Comparison of ENCODE assay signal across 12 mouse cellular contexts in genomic region chr10:42601556-42601955, GRCm38 (mm10). TPM values are rescaled to one million over a fixed set of nuclear protein-coding genes. Genes with fewer than 3 reads are reported as not detected.
DNase-seq lines count a peak whose midpoint lies in the region; ATAC-seq and TF ChIP-seq lines count a peak whose summit lies in the region.
"Had no signal": no experiment of that assay in that cellular context is flagged by ENCODE, and none has a peak within 500 bp of the region (broad histone marks: within the 10 kb centered on the region; RNA-seq: fewer than 3 reads in every experiment).

No protein-coding gene starts in this region.

- H3K9ac ChIP-seq in intestine, postnatal 0 days (ENCODE audit: low read depth, low read length), result no peak overlapping the region
- H3K9ac ChIP-seq in intestine, embryonic 16.5 days (ENCODE audit: low read depth, low read length), result no peak overlapping the region
- H3K9ac ChIP-seq in ES-Bruce4 (ENCODE audit: low read depth, poor library complexity, severe bottlenecking), result no peak overlapping the region
- H3K9ac ChIP-seq: liver, embryonic 15.5 days; neural tube, embryonic 12.5 days had no signal

- TF ChIP-seq EP300 in ES-Bruce4 (IDR thresholded peaks at IDR 0.05; ENCODE audit: insufficient read depth, low read depth, low read length), result no peak

- H3K4me1 ChIP-seq in intestine, postnatal 0 days (replicated peaks; ENCODE audit: control insufficient read depth, insufficient read depth, low read length), result no peaks in the 10 kb centered on the region
- H3K4me1 ChIP-seq in intestine, embryonic 16.5 days (ENCODE audit: control insufficient read depth, insufficient read depth, low read length), result no peaks in the 10 kb centered on the region
- H3K4me1 ChIP-seq in ES-Bruce4 (ENCODE audit: control insufficient read depth, insufficient read depth, low read length), result no peaks in the 10 kb centered on the region
- H3K4me1 ChIP-seq: liver, embryonic 15.5 days; neural tube, embryonic 12.5 days had no signal

- DNase-seq in 416B (ENCODE audit: low read depth), result peak; percentile 11
- DNase-seq in urinary bladder, postnatal 25 days (ENCODE audit: low spot score), result no peak
- no peak for DNase-seq in ovary, postnatal 14 days (ENCODE audit: low spot score)
- no peak for DNase-seq in heart, adult 11 months
- DNase-seq: heart, adult 18-20 months had no signal

- no peak overlapping the region for H3K27ac ChIP-seq in intestine, postnatal 0 days (ENCODE audit: low read depth, low read length)
- H3K27ac ChIP-seq in intestine, embryonic 16.5 days (ENCODE audit: low read length), result no peak overlapping the region
- H3K27ac ChIP-seq in ES-Bruce4 (ENCODE audit: insufficient read depth, low read length), result no peak overlapping the region
- H3K27ac ChIP-seq: liver, embryonic 15.5 days; neural tube, embryonic 12.5 days had no signal

- no peak overlapping the region for H3K4me2 ChIP-seq in intestine, postnatal 0 days (replicated peaks; ENCODE audit: low read depth)
- no peak overlapping the region for H3K4me2 ChIP-seq in intestine, embryonic 16.5 days (ENCODE audit: low read depth, low read length)
- H3K4me2 ChIP-seq: liver, embryonic 15.5 days; neural tube, embryonic 12.5 days had no signal

- no peak for TF ChIP-seq POLR2A in ES-Bruce4 (IDR thresholded peaks at IDR 0.05; ENCODE audit: insufficient read depth, low read length)

- H3K36me3 ChIP-seq in intestine, postnatal 0 days (ENCODE audit: control insufficient read depth, insufficient read depth), result no peaks in the 10 kb centered on the region
- H3K36me3 ChIP-seq in intestine, embryonic 16.5 days (ENCODE audit: control insufficient read depth, insufficient read depth, low read length), result no peaks in the 10 kb centered on the region
- H3K36me3 ChIP-seq in ES-Bruce4 (ENCODE audit: control insufficient read depth, insufficient read depth, low read length, poor library complexity, severe bottlenecking), result no peaks in the 10 kb centered on the region
- H3K36me3 ChIP-seq: liver, embryonic 15.5 days; neural tube, embryonic 12.5 days had no signal

- TF ChIP-seq CTCF in intestine, postnatal 0 days (IDR thresholded peaks at IDR 0.05; ENCODE audit: low read depth), result peak; percentile 65
- TF ChIP-seq CTCF in ES-Bruce4 (IDR thresholded peaks at IDR 0.05; ENCODE audit: low read depth, low read length), result peak; percentile 95

- 22% methylated on average over 10 of the region's 10 CpGs for WGBS in intestine, postnatal 0 days
- WGBS in intestine, embryonic 16.5 days, result 18% methylated on average over 10 of the region's 10 CpGs

- ATAC-seq in intestine, postnatal 0 days, result no peak
- no peak for ATAC-seq in intestine, embryonic 16.5 days
- peak; percentile 57 for ATAC-seq in erythroid progenitor cell, adult 5-6 weeks (replicated peaks; ENCODE audit: low FRiP score, poor library complexity, severe bottlenecking)

- H3K9me3 ChIP-seq in intestine, postnatal 0 days (ENCODE audit: control insufficient read depth), result peaks cover 8% of the 10 kb centered on the region; the same call in 1 of the 2 replicates
- H3K9me3 ChIP-seq in intestine, embryonic 16.5 days (ENCODE audit: control insufficient read depth, low read length), result peaks cover 5% of the 10 kb centered on the region; the same call in 1 of the 2 replicates
- peaks cover 7% of the 10 kb centered on the region for H3K9me3 ChIP-seq in ES-Bruce4 (replicated peaks; ENCODE audit: control insufficient read depth, insufficient read depth, low read length, poor library complexity, severe bottlenecking)

- no peak overlapping the region for H3K4me3 ChIP-seq in intestine, postnatal 0 days (ENCODE audit: low read depth, low read length)
- no peak overlapping the region for H3K4me3 ChIP-seq in intestine, embryonic 16.5 days (ENCODE audit: low read length)
- H3K4me3 ChIP-seq in ES-Bruce4 (ENCODE audit: low read depth, low read length), result no peak overlapping the region
- H3K4me3 ChIP-seq: liver, embryonic 15.5 days; neural tube, embryonic 12.5 days had no signal

- peaks cover 11% of the 10 kb centered on the region; the same call in 1 of the 2 replicates for H3K27me3 ChIP-seq in intestine, postnatal 0 days (replicated peaks; ENCODE audit: control insufficient read depth, insufficient read depth, low read length)
- peaks cover 9% of the 10 kb centered on the region; the same call in 1 of the 2 replicates for H3K27me3 ChIP-seq in intestine, embryonic 16.5 days (replicated peaks; ENCODE audit: control insufficient read depth, insufficient read depth, low read length)
- no peaks in the 10 kb centered on the region for H3K27me3 ChIP-seq in ES-Bruce4 (ENCODE audit: control insufficient read depth, insufficient read depth, low read length, poor library complexity, severe bottlenecking)

RNA-seq across cellular contexts. Expression of gene Ostm1, which starts 17.9 kb away (rescaled TPM):
- polyA plus RNA-seq in intestine, postnatal 0 days (2015; fragmentation: Nextera tagmentation; extraction: Ambion mirVana), result 25.4 and 29.1 TPM in 2 replicates
- polyA plus RNA-seq in intestine, embryonic 16.5 days (2015; fragmentation: Nextera tagmentation; extraction: Ambion mirVana), result 17.0 and 19.4 TPM in 2 replicates
- polyA plus RNA-seq in ES-Bruce4 (2011; ENCODE audit: insufficient read depth, insufficient read length, low read depth, missing spikeins), result 14.2 and 18.6 TPM in 2 replicates
- total RNA-seq in erythroid progenitor cell, adult 5-6 weeks (2015; ENCODE audit: low replicate concordance), result 7.9 and 15.5 TPM in 2 replicates
- total RNA-seq in erythroid progenitor cell, adult 5-6 weeks (2017; ENCODE audit: low replicate concordance), result 18.5 and 22.8 TPM in 2 replicates

RNA-seq across cellular contexts. Expression of gene Nr2e1, which starts 18.1 kb away (rescaled TPM):
- polyA plus RNA-seq in intestine, postnatal 0 days (2015; fragmentation: Nextera tagmentation; extraction: Ambion mirVana), result not detected in 2 replicates
- polyA plus RNA-seq in intestine, embryonic 16.5 days (2015; fragmentation: Nextera tagmentation; extraction: Ambion mirVana), result not detected in 2 replicates
- polyA plus RNA-seq in ES-Bruce4 (2011; ENCODE audit: insufficient read depth, insufficient read length, low read depth, missing spikeins), result not detected in 2 replicates
- total RNA-seq in erythroid progenitor cell, adult 5-6 weeks (2015; ENCODE audit: low replicate concordance), result not detected in 2 replicates
- total RNA-seq in erythroid progenitor cell, adult 5-6 weeks (2017; ENCODE audit: low replicate concordance), result not detected in 2 replicates
- total RNA-seq: heart, adult 18-20 months had no signal
- polyA plus RNA-seq: kidney, embryonic 16.5 days; liver, embryonic 15.5 days; neural tube, embryonic 12.5 days had no signal
